Mouse (Mus musculus) forebrain, embryonic 16.5 days (tissue): ENCODE data around the gene Sox21. TPM values are rescaled to one million over a fixed set of nuclear protein-coding genes. Genes with fewer than 3 reads are reported as not detected.

Experiments
- ATAC-seq: fragments of 200-750 bp; cut with Nextera tagmentation; 2 replicates; pipeline ENCODE4 v1.8.0; 2017; ENCODE audit warnings: mild to moderate bottlenecking, moderate library complexity
- H3K27ac ChIP-seq: fragments of 300-500 bp; sonication (generic); 2 replicates; pipeline ENCODE4 v1.5.1; 2014; ENCODE audit warnings: low read length, control low read depth
- H3K27me3 ChIP-seq: fragments of 300-500 bp; sonication (generic); replicated peaks from 2 replicates; pipeline ENCODE4 v1.6.1; 2014; ENCODE audit warnings: low read length; ENCODE audit not compliant: control insufficient read depth, insufficient read depth
- H3K36me3 ChIP-seq: fragments of 300-500 bp; sonication (generic); 2 replicates; pipeline ENCODE4 v1.6.1; 2014; ENCODE audit not compliant: control insufficient read depth, insufficient read depth
- H3K4me1 ChIP-seq: fragments of 300-500 bp; sonication (generic); replicated peaks from 2 replicates; pipeline ENCODE4 v1.6.1; 2014; ENCODE audit warnings: low read length; ENCODE audit not compliant: control insufficient read depth, insufficient read depth
- H3K4me2 ChIP-seq: fragments of 300-500 bp; sonication (generic); 2 replicates; pipeline ENCODE4 v1.6.1; 2014; ENCODE audit warnings: mild to moderate bottlenecking, low read length, control low read depth
- H3K4me3 ChIP-seq: fragments of 300-500 bp; sonication (generic); replicated peaks from 2 replicates; pipeline ENCODE4 v1.5.1; 2014; ENCODE audit warnings: mild to moderate bottlenecking, low read length, control low read depth
- H3K9ac ChIP-seq: fragments of 300-500 bp; sonication (generic); replicated peaks from 2 replicates; pipeline ENCODE4 v1.6.1; 2014; ENCODE audit warnings: low read depth, low read length, control low read depth
- H3K9me3 ChIP-seq: fragments of 300-500 bp; sonication (generic); 2 replicates; pipeline ENCODE4 v1.6.1; 2016; ENCODE audit warnings: low read length; ENCODE audit not compliant: control insufficient read depth
- WGBS: fragments of 180-500 bp; shearing (Covaris S2); extraction: QIAGEN DNeasy Blood & Tissue Kit; methylation state at CpG from one replicate; pipeline ENCODE4 v1.1.7; 2014; 5-methylcytosine and 5-hydroxymethylcytosine counted together
- polyA plus RNA-seq: library from polyadenylated mRNA; unstranded; fragments of >200 nt; fragmentation: Nextera tagmentation; extraction: Ambion mirVana; gene quantifications from 2 replicates; pipeline ENCODE4 v1.2.1, GENCODE M21; 2015

Sox21 gene
- polyA plus RNA-seq, 1 experiment from 2014 or later, result 4.8 TPM

DNA sequence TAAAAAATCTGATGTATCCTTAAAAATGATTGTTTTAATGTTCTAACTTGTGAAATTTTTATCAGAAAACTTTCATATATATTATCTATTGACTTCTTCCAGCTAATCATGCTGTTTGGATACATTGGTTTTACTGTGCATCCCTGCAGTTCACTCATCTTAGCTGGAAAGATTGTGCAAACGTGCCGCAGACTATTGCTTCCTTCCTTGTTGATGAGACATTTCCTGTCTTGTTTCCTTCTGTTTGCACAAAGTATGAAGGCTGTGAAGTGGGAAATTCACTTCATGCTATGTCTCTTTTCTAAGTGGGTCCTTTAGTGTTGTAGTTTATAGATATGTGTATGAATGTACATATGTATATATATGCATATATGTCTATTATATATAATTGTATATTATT is 4.6 kb upstream of the Sox21 start:
- Histone ChIP-seq H3K4me1 (peaks cover 10% of the 10 kb centered on the region), H3K9ac (no peak overlapping the region), H3K36me3 (no peaks in the 10 kb centered on the region), H3K4me3 (no peak overlapping the region), H3K4me2 (no peak overlapping the region), H3K9me3 (peaks cover 11% of the 10 kb centered on the region), H3K27ac (no peak overlapping the region), H3K27me3 (no peaks in the 10 kb centered on the region; the same call in 1 of the 2 replicates)
- ATAC-seq, result no peak
- 89% methylated on average over 2 of the region's 2 CpGs for WGBS

GRCm38 (mm10) chr14:118239351-118239750 is 2.5 kb upstream of the Sox21 start:
- peaks cover 6% of the 10 kb centered on the region for H3K9me3 ChIP-seq
- H3K9ac ChIP-seq, result no peak overlapping the region
- H3K27me3 ChIP-seq, result no peaks in the 10 kb centered on the region; the same call in 1 of the 2 replicates
- peaks cover 29% of the 10 kb centered on the region for H3K4me1 ChIP-seq
- ATAC-seq, result no peak
- no peak overlapping the region for H3K4me3 ChIP-seq
- 21% methylated on average over 8 of the region's 8 CpGs for WGBS
- no peaks in the 10 kb centered on the region for H3K36me3 ChIP-seq
- H3K4me2 ChIP-seq, result no peak overlapping the region
- no peak overlapping the region for H3K27ac ChIP-seq

GRCm38 (mm10) chr14:118237786-118238185 is 956 bp upstream of the Sox21 start:
- Histone ChIP-seq H3K36me3 (no peaks in the 10 kb centered on the region), H3K9me3 (no peaks in the 10 kb centered on the region), H3K27me3 (no peaks in the 10 kb centered on the region; the same call in 1 of the 2 replicates), H3K4me2 (peak overlapping the region; percentile 8), H3K27ac (no peak overlapping the region), H3K4me3 (no peak overlapping the region), H3K9ac (no peak overlapping the region), H3K4me1 (peaks cover 33% of the 10 kb centered on the region)
- no peak for ATAC-seq
- WGBS, result 8% methylated on average over 6 of the region's 6 CpGs

DNA sequence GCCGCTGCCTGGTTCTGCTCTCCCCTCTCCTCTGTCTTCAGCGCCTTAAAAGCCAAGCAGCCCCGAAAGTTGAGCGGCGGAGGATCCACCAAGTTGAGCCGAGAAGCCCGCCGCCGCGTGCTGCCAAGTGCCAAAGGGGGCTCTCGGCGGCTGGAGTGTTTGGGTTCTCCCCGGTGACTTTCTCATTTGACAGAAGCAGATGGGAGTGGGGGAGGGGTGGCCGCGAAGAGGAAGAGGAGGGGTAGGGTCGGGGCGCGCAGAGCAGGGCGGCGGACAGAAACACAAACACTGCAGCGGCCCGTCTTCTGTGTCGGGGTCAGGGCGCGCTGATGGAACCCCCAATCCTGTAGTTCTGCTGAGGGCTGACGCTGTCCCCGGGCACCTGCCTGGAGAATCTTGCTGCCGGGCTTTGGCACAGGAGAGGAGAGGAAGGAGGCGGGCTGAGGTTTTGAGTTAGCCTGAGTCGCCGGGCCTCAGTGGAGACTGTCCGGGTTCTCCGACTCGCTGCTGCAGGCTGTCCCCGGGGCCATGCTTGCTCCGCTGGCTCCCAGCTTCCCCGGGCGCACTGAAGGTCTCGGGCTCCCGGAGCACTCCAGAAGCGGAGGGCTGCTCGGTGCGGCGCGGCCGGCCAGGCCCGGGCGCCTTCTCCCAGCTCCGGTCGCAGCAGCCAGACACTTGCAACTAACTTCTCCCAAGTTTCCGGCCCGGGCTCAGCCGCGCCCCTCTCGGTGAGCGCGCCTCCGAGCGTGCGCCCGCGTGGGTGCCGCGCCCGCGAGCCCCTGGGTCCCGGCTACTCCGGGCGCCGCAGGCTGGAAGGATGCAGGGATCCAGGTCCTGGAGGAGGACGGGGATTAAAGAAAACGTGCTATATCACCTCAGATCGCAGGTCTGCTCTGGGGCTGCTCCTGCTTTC is 601 bp downstream of the Sox21 start:
- Histone ChIP-seq H3K9me3 (no peaks in the 10 kb centered on the region), H3K4me1 (peaks cover 44% of the 10 kb centered on the region), H3K4me2 (peak overlapping the region; percentile 97), H3K27ac (peak overlapping the region; percentile 60), H3K9ac (peak overlapping the region; percentile 71), H3K27me3 (peaks cover 2% of the 10 kb centered on the region), H3K4me3 (peak overlapping the region; percentile 67), H3K36me3 (no peaks in the 10 kb centered on the region)
- peak; percentile 45 for ATAC-seq
- WGBS, result under 1% methylated on average over 73 of the region's 73 CpGs

GRCm38 (mm10) chr14:118235361-118235972 is 1.4 kb downstream of the Sox21 start:
- under 1% methylated on average over 61 of the region's 62 CpGs for WGBS
- Histone ChIP-seq H3K4me2 (peak overlapping the region; percentile 97), H3K9ac (peak overlapping the region; percentile 71), H3K27me3 (peaks cover 2% of the 10 kb centered on the region), H3K36me3 (no peaks in the 10 kb centered on the region), H3K9me3 (no peaks in the 10 kb centered on the region), H3K27ac (peak overlapping the region; percentile 60), H3K4me1 (peaks cover 48% of the 10 kb centered on the region), H3K4me3 (peak overlapping the region; percentile 67)
- no peak for ATAC-seq

DNA sequence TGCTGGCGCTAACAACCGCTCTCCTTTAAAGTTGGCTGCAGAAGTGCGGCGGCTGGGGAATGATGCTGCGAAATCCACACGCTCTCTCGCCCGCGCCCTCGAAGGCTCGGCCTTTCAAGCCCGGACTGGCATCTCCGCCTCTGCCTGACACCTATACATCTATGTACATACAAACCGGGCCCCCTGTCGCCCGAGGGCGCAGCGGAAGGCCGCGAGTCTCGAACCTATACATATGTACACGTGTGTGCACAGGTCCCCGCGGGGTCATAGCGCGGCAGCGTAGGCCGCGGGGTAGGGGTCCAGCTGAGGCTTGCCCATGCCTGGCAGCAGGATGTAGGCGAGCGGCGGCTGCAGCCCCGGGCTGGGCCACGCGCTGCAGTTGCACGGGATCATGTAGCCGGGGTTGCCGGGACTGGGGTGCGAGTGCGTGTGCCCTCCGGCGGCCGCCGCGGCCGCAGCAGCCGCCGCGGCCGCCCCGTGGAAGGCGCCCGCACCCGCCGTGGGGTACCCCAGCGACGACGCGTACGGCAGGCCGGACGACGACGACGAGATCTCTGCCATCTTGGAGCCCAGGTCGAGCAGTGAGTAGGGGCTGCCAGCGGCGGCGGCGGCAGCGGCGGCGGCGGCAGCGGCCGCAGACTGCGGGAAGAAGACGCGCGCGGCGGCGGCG is 2.2 kb downstream of the Sox21 start:
- no peaks in the 10 kb centered on the region for H3K36me3 ChIP-seq
- peak overlapping the region; percentile 23; the same call in 1 of the 2 replicates for H3K27ac ChIP-seq
- under 1% methylated on average over 61 of the region's 84 CpGs for WGBS
- H3K4me3 ChIP-seq, result peak overlapping the region; percentile 67
- H3K4me1 ChIP-seq, result peaks cover 50% of the 10 kb centered on the region
- peak overlapping the region; percentile 71 for H3K9ac ChIP-seq
- H3K9me3 ChIP-seq, result no peaks in the 10 kb centered on the region
- peak overlapping the region; percentile 97 for H3K4me2 ChIP-seq
- peaks cover 2% of the 10 kb centered on the region for H3K27me3 ChIP-seq
- ATAC-seq, result no peak

DNA sequence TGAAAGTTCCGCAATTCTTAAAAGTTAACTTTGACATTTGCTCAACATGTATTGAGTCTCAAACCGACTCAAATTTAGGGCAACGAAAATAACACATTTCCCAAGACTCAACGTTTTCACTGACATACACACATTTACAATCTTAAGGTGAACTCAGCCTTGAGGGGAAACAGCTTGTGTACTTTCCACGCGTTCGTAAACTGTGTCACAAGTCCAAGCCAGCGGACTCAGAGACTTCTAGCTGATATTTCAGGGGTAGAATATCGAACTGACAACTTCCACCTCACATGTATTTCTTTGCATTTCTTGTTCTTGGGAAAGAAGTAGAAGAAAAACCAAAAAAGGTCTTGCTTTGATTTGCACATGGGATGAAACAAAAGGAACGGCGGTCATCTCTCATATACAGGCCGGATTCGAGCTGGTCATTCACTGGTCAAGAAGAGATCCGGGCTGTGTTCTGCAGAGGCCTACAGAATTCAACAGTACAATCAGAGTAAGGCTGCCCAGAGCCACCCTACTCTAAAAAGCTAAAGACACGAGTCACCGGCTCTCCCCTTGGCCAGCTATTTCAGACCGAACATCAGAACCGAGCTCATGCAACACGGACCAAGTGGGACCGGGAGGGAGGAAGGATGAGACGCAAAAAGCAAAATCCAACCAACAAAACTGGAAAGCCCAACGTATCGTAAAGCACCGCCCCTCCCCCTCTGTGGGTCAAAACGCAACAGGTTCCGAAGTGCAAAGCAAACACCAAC is 2.9 kb downstream of the Sox21 start:
- Histone ChIP-seq H3K4me2 (peak overlapping the region; percentile 97), H3K4me1 (peaks cover 55% of the 10 kb centered on the region), H3K36me3 (no peaks in the 10 kb centered on the region), H3K9ac (peak overlapping the region; percentile 71), H3K27ac (no peak overlapping the region), H3K27me3 (peaks cover 8% of the 10 kb centered on the region; the same call in 1 of the 2 replicates), H3K9me3 (no peaks in the 10 kb centered on the region), H3K4me3 (peak overlapping the region; percentile 67)
- WGBS, result 3% methylated on average over 26 of the region's 26 CpGs
- ATAC-seq, result no peak

- H3K36me3 ChIP-seq, result no peaks in the 10 kb centered on the region
- H3K27me3 ChIP-seq, result peaks cover 9% of the 10 kb centered on the region
- H3K27ac ChIP-seq, result peak overlapping the region; percentile 33
- no peak overlapping the region for H3K9ac ChIP-seq
- ATAC-seq, result no peak
- H3K4me1 ChIP-seq, result peaks cover 60% of the 10 kb centered on the region
- H3K4me3 ChIP-seq, result peak overlapping the region; percentile 19
- 2% methylated on average over 8 of the region's 8 CpGs for WGBS
- peak overlapping the region; percentile 60 for H3K4me2 ChIP-seq
- no peaks in the 10 kb centered on the region for H3K9me3 ChIP-seq
Measured at GRCm38 (mm10) chr14:118232381-118232970, 4.4 kb downstream of the Sox21 start.
